Mouse (Mus musculus): ENCODE measurements at regions not wholly inside any gene's neighbourhood (a gene's known extent, or its start where the extent isn't known, plus 50 kb on each side); places are given as distances from the start of the nearest gene placed in this dataset.

GRCm38 (mm10) chr12:118540336-118540735, 239.1 kb upstream of the Sp4 start:
- DNase-seq = no peak

- no peak for DNase-seq
Measured at GRCm38 (mm10) chr12:118530514-118530913, 229.3 kb upstream of the Sp4 start.

GRCm38 (mm10) chr12:118529428-118530361, 228.5 kb upstream of the Sp4 start:
- peak; percentile 31 for DNase-seq

- peak; percentile 77 for DNase-seq
Measured at GRCm38 (mm10) chr12:118521770-118522169, 220.5 kb upstream of the Sp4 start.

GRCm38 (mm10) chr12:118521329-118521728, 220.1 kb upstream of the Sp4 start:
- DNase-seq = peak; percentile 56

- no peak for DNase-seq
Measured at GRCm38 (mm10) chr12:118519801-118520327, 218.6 kb upstream of the Sp4 start.

- no peak for DNase-seq
Measured at GRCm38 (mm10) chr12:118510989-118511388, 209.7 kb upstream of the Sp4 start.

- DNase-seq = no peak
Measured at GRCm38 (mm10) chr12:118508972-118509917, 208.0 kb upstream of the Sp4 start.

- no peak for DNase-seq
Measured at GRCm38 (mm10) chr12:118500392-118500791, 199.2 kb upstream of the Sp4 start.

- no peak for DNase-seq
Measured at GRCm38 (mm10) chr12:118488038-118488437, 186.8 kb upstream of the Sp4 start.

- no peak for DNase-seq
Measured at GRCm38 (mm10) chr12:118486434-118486833, 185.2 kb upstream of the Sp4 start.

- no peak for DNase-seq
Measured at GRCm38 (mm10) chr12:118481347-118481746, 180.1 kb upstream of the Sp4 start.

- peak; percentile 44 for DNase-seq
Measured at GRCm38 (mm10) chr12:118474732-118475131, 173.5 kb upstream of the Sp4 start.

GRCm38 (mm10) chr12:118466837-118467236, 165.6 kb upstream of the Sp4 start:
- DNase-seq = no peak

- peak; percentile 85 for DNase-seq
Measured at GRCm38 (mm10) chr12:118457493-118458408, 156.5 kb upstream of the Sp4 start.

GRCm38 (mm10) chr12:118455609-118456008, 154.4 kb upstream of the Sp4 start:
- DNase-seq = peak; percentile 17

GRCm38 (mm10) chr12:118439626-118440025, 138.4 kb upstream of the Sp4 start:
- DNase-seq = no peak

- no peak for DNase-seq
Measured at GRCm38 (mm10) chr12:118438882-118439281, 137.6 kb upstream of the Sp4 start.

- no peak for DNase-seq
Measured at GRCm38 (mm10) chr12:118432703-118433102, 131.5 kb upstream of the Sp4 start.

- DNase-seq = no peak
Measured at GRCm38 (mm10) chr12:118428384-118428783, 127.1 kb upstream of the Sp4 start.

- DNase-seq = no peak
Measured at GRCm38 (mm10) chr12:118415956-118416355, 114.7 kb upstream of the Sp4 start.
